Mouse (Mus musculus): ENCODE measurements at regions not wholly inside any gene's neighbourhood (a gene's known extent, or its start where the extent isn't known, plus 50 kb on each side); places are given as distances from the start of the nearest gene placed in this dataset.

- TF ChIP-seq RCOR1 (IDR thresholded peaks at IDR 0.05; ENCODE audit: low read depth, low read length) (no peak), CHD2 (IDR thresholded peaks at IDR 0.05; ENCODE audit: low read length) (no peak)
Measured at GRCm38 (mm10) chr8:116265591-116265990, 239.2 kb upstream of the Dynlrb2 start.

Measured in MEL (cell line).